Mouse (Mus musculus): Measurements from ENCODE around the gene Muc5b. TPM values are rescaled to one million over a fixed set of nuclear protein-coding genes. Genes with fewer than 3 reads are reported as not detected.

The Muc5b gene
- total and polyA plus RNA-seq, 3 experiments, result not detected

DNA sequence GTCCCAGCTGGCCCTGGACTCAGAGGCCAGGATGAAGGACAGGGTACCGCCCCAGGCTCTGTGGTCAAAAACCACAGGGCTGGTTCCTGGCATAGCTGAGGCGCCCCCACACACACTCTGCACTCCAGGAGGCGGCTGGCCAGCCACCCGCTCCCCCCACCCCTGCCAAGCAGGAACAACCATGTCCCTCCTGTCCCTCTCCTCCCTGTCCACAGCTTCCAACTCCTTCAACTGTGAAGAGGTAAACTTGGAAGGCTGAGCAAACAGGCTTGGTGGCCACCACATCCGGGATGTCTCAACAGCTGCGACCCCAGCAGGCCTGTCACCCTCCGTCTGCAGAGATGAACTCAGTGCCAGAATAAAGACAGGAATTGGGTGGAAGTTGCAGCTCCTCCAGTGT lies 2.9 kb upstream of the Muc5b start:
- no peaks in the 10 kb centered on the region for H3K79me2 ChIP-seq (replicated peaks; ENCODE audit: control insufficient read depth, extremely low read depth, insufficient read depth, poor library complexity, severe bottlenecking)
- peaks cover 96% of the 10 kb centered on the region for H3K27me3 ChIP-seq (replicated peaks)
- in situ Hi-C loops (cut with MboI; ENCODE audit: low pct_ligation_motif_present, low pct_unique_long_range_greater_than_20kb, low sequenced_read_pairs), result no loop called here
- no peak overlapping the region for H3K4me3 ChIP-seq (replicated peaks in 1 of 3; ENCODE audit: low read depth in 2 of 3, low read length in 2 of 3, poor library complexity in 1 of 3)
- dilution Hi-C loops (cut with MboI; ENCODE audit: extremely low pct_ligation_motif_present, extremely low pct_unique_long_range_greater_than_20kb, low sequenced_read_pairs), result no loop called here
- H3K4me1 ChIP-seq (ENCODE audit: control insufficient read depth in 1 of 2, insufficient read depth in 2 of 2), result no peaks in the 10 kb centered on the region
- no peak for DNase-seq (ENCODE audit: extremely low read depth)
- no peak overlapping the region for H3K9ac ChIP-seq (ENCODE audit: insufficient read depth, low read depth)
- TF ChIP-seq ZC3H11A (IDR thresholded peaks at IDR 0.05; ENCODE audit: low read depth, low read length) (no peak), ZMIZ1 (IDR thresholded peaks at IDR 0.05; ENCODE audit: low read depth, low read length) (no peak), HCFC1 (IDR thresholded peaks at IDR 0.05; ENCODE audit: low read depth, low read length) (no peak), JUND (conservative IDR thresholded peaks at IDR 0.05; ENCODE audit: low read depth, low read length) (no peak), USF2 (conservative IDR thresholded peaks at IDR 0.05; ENCODE audit: low read depth, low read length) (no peak), E2F4 (IDR thresholded peaks at IDR 0.05; ENCODE audit: insufficient replicate concordance, low read depth, low read length) (no peak), GABPA (IDR thresholded peaks at IDR 0.05; ENCODE audit: insufficient replicate concordance, low read depth, low read length) (no peak), ZNF384 (IDR thresholded peaks at IDR 0.05; ENCODE audit: low read depth, low read length) (no peak)
- H3K9me3 ChIP-seq (replicated peaks; ENCODE audit: low read length), result no peaks in the 10 kb centered on the region
- no peaks in the 10 kb centered on the region for H3K36me3 ChIP-seq (replicated peaks in 1 of 2; ENCODE audit: control insufficient read depth in 1 of 2, insufficient read depth in 1 of 2, low read length in 1 of 2)
- no peak overlapping the region for H3K4me2 ChIP-seq (ENCODE audit: insufficient read depth, low read depth, poor library complexity, severe bottlenecking)
- no peak overlapping the region for H3K27ac ChIP-seq (ENCODE audit: insufficient read depth, low read depth)

DNA sequence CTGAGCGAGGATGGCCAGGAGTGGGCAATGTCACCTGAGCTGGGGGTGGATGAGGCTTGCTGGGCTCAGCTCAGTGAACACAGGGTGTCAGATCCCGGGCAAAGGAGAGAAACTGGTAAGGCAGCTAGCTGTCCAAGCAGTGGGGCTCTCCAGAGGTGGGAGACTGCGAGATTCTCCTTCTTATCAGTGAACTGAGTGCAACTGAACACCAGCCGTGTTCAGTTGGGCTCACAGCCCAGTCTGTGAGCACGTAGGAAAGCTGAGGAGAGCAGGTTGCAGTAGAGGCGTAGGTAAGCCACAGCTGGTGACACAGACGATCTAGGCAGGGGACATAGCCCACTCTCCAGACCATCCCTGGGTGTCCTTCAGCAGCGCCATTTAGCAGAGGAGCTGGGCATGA lies 2.4 kb upstream of the Muc5b start:
- no peak for TF ChIP-seq UBTF (IDR thresholded peaks at IDR 0.05; ENCODE audit: low read depth, low read length)
- TF ChIP-seq MAX (IDR thresholded peaks at IDR 0.05; ENCODE audit: low read length), result no peak
- no peak for TF ChIP-seq MAZ (IDR thresholded peaks at IDR 0.05; ENCODE audit: low read depth, low read length)
- no peak for TF ChIP-seq ZC3H11A (IDR thresholded peaks at IDR 0.05; ENCODE audit: low read depth, low read length)
- TF ChIP-seq HCFC1 (IDR thresholded peaks at IDR 0.05; ENCODE audit: low read depth, low read length), result no peak
- Histone ChIP-seq H3K36me3 (replicated peaks in 1 of 2; ENCODE audit: control insufficient read depth in 1 of 2, insufficient read depth in 1 of 2, low read length in 1 of 2) (no peaks in the 10 kb centered on the region), H3K4me2 (ENCODE audit: insufficient read depth, low read depth, poor library complexity, severe bottlenecking) (no peak overlapping the region), H3K27me3 (replicated peaks) (peaks cover 96% of the 10 kb centered on the region), H3K27ac (ENCODE audit: insufficient read depth, low read depth) (no peak overlapping the region), H3K4me1 (ENCODE audit: control insufficient read depth in 1 of 2, insufficient read depth in 2 of 2) (no peaks in the 10 kb centered on the region), H3K9ac (ENCODE audit: insufficient read depth, low read depth) (no peak overlapping the region), H3K9me3 (replicated peaks; ENCODE audit: low read length) (no peaks in the 10 kb centered on the region), H3K4me3 (replicated peaks in 1 of 3; ENCODE audit: low read depth in 2 of 3, low read length in 2 of 3, poor library complexity in 1 of 3) (no peak overlapping the region), H3K79me2 (replicated peaks; ENCODE audit: control insufficient read depth, extremely low read depth, insufficient read depth, poor library complexity, severe bottlenecking) (no peaks in the 10 kb centered on the region)
- in situ Hi-C loops (cut with MboI; ENCODE audit: low pct_ligation_motif_present, low pct_unique_long_range_greater_than_20kb, low sequenced_read_pairs) (no loop called here), dilution Hi-C loops (cut with MboI; ENCODE audit: extremely low pct_ligation_motif_present, extremely low pct_unique_long_range_greater_than_20kb, low sequenced_read_pairs) (no loop called here)
- no peak for DNase-seq (ENCODE audit: extremely low read depth)

DNA sequence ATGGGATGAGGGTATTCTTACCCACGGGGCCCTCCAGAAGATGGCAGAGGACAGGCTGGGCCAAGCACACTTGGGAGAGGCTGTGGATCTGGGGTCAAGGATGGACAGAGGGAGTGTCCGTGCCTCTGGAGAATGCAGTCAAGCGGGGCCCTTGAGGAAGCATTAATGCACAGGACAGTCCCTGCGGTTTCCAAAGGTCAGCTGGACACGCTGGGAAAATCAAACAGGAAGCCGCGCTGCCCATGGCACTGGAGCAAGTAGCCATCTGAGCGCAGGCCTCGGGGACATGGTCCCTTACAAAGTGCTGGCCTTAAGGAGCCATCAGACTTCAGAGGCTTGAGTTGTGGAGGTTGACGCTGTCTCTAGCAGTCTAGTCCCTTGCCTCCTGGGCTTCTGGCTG lies 1.5 kb downstream of the Muc5b start:
- TF ChIP-seq MEF2A (IDR thresholded peaks at IDR 0.05; ENCODE audit: borderline replicate concordance, low read depth, low read length) (no peak), SIN3A (IDR thresholded peaks at IDR 0.05; ENCODE audit: low read length) (no peak), UBTF (IDR thresholded peaks at IDR 0.05; ENCODE audit: low read depth, low read length) (no peak), ZMIZ1 (IDR thresholded peaks at IDR 0.05; ENCODE audit: low read depth, low read length) (no peak), BHLHE40 (IDR thresholded peaks at IDR 0.05; ENCODE audit: low read depth, low read length) (no peak), ELF1 (IDR thresholded peaks at IDR 0.05; ENCODE audit: low read depth, low read length) (no peak), IRF4 (IDR thresholded peaks at IDR 0.05; ENCODE audit: low read depth, low read length) (no peak), ZKSCAN1 (IDR thresholded peaks at IDR 0.05; ENCODE audit: borderline replicate concordance, low read depth, low read length) (no peak), JUND (conservative IDR thresholded peaks at IDR 0.05; ENCODE audit: low read depth, low read length) (no peak), JUN (IDR thresholded peaks at IDR 0.05; ENCODE audit: insufficient read depth, low read depth, low read length) (no peak), PAX5 (IDR thresholded peaks at IDR 0.05; ENCODE audit: low read length) (no peak), MYC (IDR thresholded peaks at IDR 0.05; ENCODE audit: low read depth, low read length) (no peak), ZNF384 (IDR thresholded peaks at IDR 0.05; ENCODE audit: low read depth, low read length) (no peak), RCOR1 (conservative IDR thresholded peaks at IDR 0.05; ENCODE audit: low read depth, low read length) (no peak), RAD21 (IDR thresholded peaks at IDR 0.05; ENCODE audit: low read depth, low read length) (no peak), ZC3H11A (IDR thresholded peaks at IDR 0.05; ENCODE audit: low read depth, low read length) (no peak)
- dilution Hi-C loops (cut with MboI; ENCODE audit: extremely low pct_ligation_motif_present, extremely low pct_unique_long_range_greater_than_20kb, low sequenced_read_pairs) (no loop called here), in situ Hi-C loops (cut with MboI; ENCODE audit: low pct_ligation_motif_present, low pct_unique_long_range_greater_than_20kb, low sequenced_read_pairs) (no loop called here)
- Histone ChIP-seq H3K4me3 (replicated peaks in 1 of 3; ENCODE audit: low read depth in 2 of 3, low read length in 2 of 3, poor library complexity in 1 of 3) (no peak overlapping the region), H3K4me1 (ENCODE audit: control insufficient read depth in 1 of 2, insufficient read depth in 2 of 2) (no peaks in the 10 kb centered on the region), H3K27me3 (replicated peaks) (peaks cover 98% of the 10 kb centered on the region), H3K9ac (ENCODE audit: insufficient read depth, low read depth) (no peak overlapping the region), H3K9me3 (replicated peaks; ENCODE audit: low read length) (no peaks in the 10 kb centered on the region), H3K79me2 (replicated peaks; ENCODE audit: control insufficient read depth, extremely low read depth, insufficient read depth, poor library complexity, severe bottlenecking) (no peaks in the 10 kb centered on the region), H3K36me3 (replicated peaks in 1 of 2; ENCODE audit: control insufficient read depth in 1 of 2, insufficient read depth in 1 of 2, low read length in 1 of 2) (no peaks in the 10 kb centered on the region), H3K4me2 (ENCODE audit: insufficient read depth, low read depth, poor library complexity, severe bottlenecking) (no peak overlapping the region), H3K27ac (ENCODE audit: insufficient read depth, low read depth) (no peak overlapping the region)
- DNase-seq (ENCODE audit: extremely low read depth), result no peak

All from CH12.LX (cell line).